Mouse (Mus musculus): ENCODE results near the gene Zfp961.
"Not testable (repeated sequence)": the region's sequence is repeated elsewhere in the genome, so short reads cannot be mapped to it uniquely, and the experiment has no call there.

DNA sequence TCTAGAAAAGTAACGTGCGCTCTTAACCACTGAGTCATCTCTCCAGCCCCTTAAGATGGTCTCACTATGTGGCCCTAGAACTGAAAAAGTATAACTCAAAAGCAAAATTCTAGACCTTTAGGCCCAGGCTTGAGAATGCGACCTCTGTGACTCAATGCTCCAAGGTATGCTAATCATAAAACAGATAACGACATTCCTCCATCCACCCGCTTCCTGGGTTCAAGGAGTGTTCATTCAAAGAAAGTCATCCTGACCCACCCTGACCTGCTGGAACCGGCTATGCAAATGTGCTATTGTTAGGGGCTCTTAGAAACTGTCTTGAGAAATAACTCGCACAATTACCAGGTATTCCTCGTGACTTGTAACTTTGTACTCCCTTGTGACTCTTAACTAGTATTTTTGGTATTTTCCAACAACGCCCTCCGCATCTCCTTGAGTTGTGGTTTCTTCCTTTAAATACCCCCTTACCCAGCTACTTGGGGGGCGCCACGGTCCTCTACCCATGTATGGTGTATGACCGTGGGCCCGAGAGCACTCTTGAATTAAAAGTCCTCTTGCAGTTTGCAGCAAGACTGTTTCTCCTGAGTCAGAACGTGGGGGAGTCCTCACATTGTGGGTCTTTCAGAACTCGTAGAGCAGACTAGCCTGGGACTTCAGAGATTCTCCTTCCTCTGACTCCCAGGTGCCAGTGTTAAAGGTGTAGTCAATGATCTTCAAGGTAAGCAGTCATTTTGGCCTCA, 2.3 kb downstream of the Zfp961 start:
- TF ChIP-seq MAX (IDR thresholded peaks at IDR 0.05; ENCODE audit: low read length); POLR2A (IDR thresholded peaks at IDR 0.05; ENCODE audit: low read depth, low read length); E2F4 (IDR thresholded peaks at IDR 0.05; ENCODE audit: insufficient replicate concordance, low read depth, low read length); CTCF (conservative IDR thresholded peaks at IDR 0.05 in 1 of 2, IDR thresholded peaks at IDR 0.05 in 1 of 2; ENCODE audit: low read depth in 2 of 2, low read length in 2 of 2); USF1 (IDR thresholded peaks at IDR 0.05; ENCODE audit: low read depth, low read length); EP300 (IDR thresholded peaks at IDR 0.05; ENCODE audit: low read length); IRF4 (IDR thresholded peaks at IDR 0.05; ENCODE audit: low read depth, low read length); CHD1 (IDR thresholded peaks at IDR 0.05; ENCODE audit: low read depth, low read length): not testable (repeated sequence)

Measured in CH12.LX (cell line).